Mouse (Mus musculus) cerebellum, postnatal 4 days (tissue): ENCODE data around the gene Tmem95.
"Not testable (repeated sequence)": the region's sequence is repeated elsewhere in the genome, so short reads cannot be mapped to it uniquely, and the experiment has no call there.

Source experiments
- DNase-seq, 2 experiments: peaks; one replicate each; pipeline ENCODE4 v3.0.0; 2022; ENCODE audit warnings: low spot score in 2 of 2, mixed read lengths in 1 of 2

Tmem95 gene

DNA sequence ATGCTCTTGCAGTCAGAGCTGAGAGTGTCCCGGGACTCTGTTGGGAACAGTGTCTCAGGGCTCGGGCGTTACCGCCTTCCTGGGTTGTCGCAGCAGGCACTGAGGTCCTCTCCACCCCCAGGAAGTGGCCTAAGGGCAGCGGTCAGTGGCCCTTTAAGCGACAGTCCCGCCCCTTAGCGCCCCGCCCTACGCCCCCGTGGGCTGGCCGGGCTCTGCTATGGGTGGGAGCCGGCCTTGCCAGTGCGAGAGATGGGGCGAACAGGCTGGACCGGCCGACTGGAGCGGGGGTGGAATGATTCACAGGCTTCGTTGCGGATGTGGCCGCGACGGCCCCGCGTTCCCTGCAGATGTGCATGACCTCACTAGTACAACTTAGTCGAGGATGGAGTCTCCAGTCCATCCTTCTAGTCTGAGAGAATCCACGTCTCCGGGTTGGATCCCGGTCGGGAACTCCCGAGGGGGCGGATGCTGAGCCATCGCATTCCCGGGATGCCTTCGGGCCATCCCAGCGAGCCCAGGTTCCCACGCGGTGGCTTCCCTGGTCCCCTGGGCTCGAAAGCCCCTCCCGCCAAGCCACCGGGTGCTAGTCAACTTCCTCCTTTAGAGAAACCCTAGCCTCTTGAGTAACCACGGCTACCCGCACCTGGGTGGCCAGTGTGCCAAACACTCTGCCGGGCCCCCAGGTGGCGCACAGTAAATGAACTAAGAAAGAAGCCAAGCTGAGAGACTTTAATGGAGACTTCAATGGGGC lies 3.2 kb upstream of the Tmem95 start, which contains the start of gene Kctd11:
Gene Kctd11, minus strand, starts transcription at position 554 of the 751 bp plus-strand sequence.
- peak; percentile 49 to 63 for DNase-seq

- peak in 1 of 2 experiments; percentile 62 for DNase-seq
Observed at GRCm38 (mm10) chr11:69880506-69880852, 2.7 kb upstream of the Tmem95 start.

DNA sequence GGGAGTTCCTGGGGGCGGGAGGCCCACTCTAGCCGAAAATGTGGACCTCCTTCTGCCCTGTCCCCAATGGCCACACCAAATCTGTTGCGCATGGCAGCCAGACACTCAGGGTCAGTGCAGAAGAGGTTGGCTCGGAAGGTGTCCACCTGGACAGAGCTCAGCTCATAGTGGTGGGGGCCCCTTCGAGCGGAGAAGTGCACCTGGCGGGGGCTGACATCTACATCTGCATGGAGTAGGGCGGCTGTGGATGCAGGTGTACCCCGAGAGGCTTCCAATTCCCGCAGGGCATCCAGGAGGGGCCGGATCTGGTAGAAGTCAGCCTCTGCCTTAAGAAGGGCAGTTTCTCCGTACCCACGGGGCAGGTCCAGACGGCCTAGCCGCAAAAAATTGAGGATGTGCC lies 1.9 kb upstream of the Tmem95 start:
- DNase-seq: no peak

- no peak for DNase-seq
Observed at GRCm38 (mm10) chr11:69878952-69879351, 1.1 kb upstream of the Tmem95 start.

- no peak for DNase-seq
Observed at GRCm38 (mm10) chr11:69878399-69878798, 581 bp upstream of the Tmem95 start.

DNA sequence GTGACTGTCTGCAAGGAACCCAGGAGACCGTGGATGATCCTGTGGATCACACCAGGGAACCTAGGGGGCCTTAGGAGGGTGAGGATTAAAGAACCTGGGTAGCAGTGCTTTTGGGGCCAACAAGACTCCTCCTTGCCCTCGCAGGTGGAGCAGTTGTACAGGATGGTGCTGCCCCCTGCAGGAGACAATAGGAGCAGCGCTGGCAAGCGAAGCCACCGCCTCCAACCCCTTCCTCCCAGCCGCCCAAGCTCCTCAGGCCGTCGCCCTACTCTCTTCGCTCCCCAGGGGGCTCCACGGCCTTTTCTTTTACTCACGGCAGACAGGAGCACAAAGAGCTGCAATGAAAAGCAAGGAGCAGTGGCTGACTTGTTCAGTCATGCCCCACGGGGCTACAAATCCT lies 951 bp downstream of the Tmem95 start:
- peak; percentile 71 to 87 for DNase-seq

GRCm38 (mm10) chr11:69876186-69876585 lies 1.6 kb downstream of the Tmem95 start:
- DNase-seq: no peak

DNA sequence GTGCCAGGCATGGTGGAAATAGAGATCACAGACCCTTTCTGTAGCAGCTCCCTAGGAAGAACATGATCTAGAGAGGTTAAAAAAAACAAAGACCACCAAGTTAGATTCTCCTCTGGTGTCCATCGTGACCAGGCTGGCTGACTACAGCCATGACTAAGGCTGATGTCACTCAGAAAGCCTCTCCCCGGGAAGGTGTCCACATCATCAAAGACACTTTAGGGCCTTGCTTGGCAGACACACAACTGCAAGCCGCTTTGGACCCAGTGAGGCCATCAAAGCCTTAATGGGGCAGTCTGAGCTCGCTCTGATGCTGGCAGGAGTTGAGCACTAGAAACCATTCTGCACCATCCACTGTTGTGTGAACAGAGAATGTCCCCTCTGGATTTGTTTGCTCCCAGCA lies 5.4 kb downstream of the Tmem95 start:
- no peak for DNase-seq

DNA sequence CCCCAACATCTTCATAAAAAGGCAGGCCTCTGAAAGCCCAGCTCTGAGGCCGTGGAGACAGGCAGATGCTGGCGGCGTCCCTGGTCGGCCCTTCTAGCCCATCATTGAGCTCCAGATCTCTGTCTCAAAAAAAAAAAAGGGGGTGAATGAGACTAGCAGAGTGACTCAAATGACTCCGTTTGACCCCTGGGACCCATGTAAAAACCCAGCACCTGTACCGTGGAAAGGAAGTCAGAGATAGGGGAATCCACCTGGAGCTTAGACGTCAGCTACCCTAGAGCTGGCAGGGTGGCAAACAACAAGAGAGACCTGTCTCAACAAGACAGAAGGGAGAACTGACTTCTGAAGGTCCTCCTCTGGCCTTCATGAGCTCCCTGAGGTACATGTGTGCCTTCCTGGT lies 6.0 kb downstream of the Tmem95 start:
- no peak for DNase-seq

GRCm38 (mm10) chr11:69870289-69871069 lies 7.3 kb downstream of the Tmem95 start:
- DNase-seq: no peak

DNA sequence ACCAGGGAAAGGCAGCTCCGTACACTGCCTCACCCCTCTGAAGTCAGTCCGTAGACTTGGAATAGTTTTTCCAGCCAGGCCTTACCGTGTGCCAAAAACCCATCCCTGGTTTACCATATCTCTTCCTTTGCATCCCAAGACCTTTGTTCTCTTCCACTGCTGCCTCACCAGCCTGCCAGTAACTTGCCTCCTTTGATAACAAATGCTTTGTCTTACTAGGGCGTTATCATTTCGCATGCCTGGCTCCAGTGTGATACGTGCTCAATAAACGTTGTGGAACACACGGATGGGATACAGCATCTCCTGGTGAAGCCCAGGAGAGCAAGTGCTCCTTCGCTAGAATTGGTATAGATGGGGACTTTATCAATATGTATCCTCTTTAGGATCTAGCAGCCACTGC lies 10.5 kb downstream of the Tmem95 start:
- no peak for DNase-seq

- DNase-seq: no peak
Observed at GRCm38 (mm10) chr11:69865561-69865960, 12.3 kb downstream of the Tmem95 start.

- DNase-seq: no peak
Observed at GRCm38 (mm10) chr11:69864138-69864860, 13.5 kb downstream of the Tmem95 start.

- DNase-seq: not testable (repeated sequence)
Observed at GRCm38 (mm10) chr11:69863729-69864128, 14.1 kb downstream of the Tmem95 start.

DNA sequence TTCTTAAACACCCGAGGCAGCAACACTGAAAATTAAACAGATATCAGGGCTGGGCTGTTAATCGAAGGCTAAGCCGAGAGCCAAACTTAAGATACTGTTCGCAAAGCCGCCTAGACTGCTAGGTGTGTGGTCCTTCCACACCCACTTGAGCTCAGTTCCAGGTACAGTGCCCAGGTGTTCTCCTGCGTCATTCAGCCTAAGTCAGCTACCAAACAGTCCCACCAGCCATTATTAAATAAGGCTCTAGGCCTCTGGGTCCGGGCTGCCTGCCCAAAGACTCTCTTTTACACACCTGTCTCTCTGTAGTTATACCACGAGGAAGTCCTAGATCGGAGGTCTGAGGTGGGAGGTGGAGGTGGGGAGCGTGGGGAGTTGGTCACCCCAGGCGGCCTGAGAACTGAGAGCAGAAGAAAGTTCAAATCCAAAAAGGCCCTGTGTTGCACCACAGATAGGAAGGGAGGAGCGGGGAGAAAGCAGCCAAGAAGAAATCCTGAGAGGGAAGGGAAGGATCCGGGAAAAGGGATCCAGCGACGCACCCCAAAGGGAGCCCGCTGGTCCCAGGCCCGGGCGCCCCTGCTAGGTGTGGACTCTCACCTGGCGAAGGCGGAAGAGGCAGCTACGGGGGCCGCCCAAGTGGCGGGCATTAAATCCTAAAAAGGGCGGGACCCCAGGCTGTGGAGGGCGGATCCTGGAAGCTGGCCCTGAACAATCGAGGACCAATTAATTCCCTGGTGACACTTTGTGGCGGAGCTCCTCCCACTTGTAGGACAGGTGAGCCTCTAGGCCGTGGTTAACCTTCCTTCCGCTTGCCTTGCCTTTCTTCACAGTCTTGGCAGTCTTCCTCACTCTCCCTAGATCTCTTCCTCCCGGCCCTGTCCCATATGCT lies 19.5 kb downstream of the Tmem95 start, which contains the start of gene Tnk1:
Gene Tnk1, minus strand, starts transcription at position 618 of the 886 bp plus-strand sequence.
- no peak for DNase-seq

DNA sequence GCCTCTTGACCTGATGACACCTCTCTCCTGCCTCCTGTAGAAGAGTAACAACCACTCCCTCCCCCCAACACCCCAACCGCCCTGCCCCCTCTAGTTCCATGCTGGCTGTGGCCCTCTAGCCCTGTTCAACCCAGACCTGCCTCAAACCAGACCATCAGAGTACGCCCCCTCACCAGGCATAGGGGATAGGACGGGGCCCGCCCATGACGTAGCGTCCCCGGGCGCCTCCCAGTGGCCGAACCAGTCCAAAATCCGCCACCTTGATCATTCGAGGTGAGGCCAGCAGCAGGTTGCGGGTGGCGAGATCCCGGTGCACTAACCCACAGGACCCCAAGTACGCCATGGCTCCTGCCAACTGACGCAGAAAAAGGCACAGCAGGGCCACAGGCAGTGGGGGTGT lies 22.5 kb downstream of the Tmem95 start:
- no peak for DNase-seq

DNA sequence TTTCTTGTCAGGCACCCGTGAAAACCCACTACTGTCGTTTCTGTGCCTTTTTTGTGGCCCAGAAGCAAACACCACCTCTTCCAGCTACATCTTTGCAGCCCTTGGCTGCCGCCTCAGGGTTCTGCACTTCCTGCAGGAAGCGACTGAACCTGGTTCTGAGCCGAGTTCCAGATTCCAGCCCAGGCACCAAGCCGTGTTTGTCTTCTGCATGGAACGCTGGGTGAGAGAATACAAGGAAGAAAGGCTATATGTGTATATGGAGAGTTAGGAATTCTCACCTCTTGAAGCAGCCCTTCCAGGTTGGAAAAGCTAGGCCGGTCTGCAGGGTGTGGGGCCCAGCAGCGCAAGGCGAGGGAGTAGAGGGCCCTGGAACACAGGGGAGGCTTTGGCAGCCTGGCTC lies 23.1 kb downstream of the Tmem95 start:
- DNase-seq: no peak

GRCm38 (mm10) chr11:69853994-69854393 lies 23.8 kb downstream of the Tmem95 start:
- no peak for DNase-seq

- DNase-seq: no peak
Observed at GRCm38 (mm10) chr11:69850754-69851153, 27.1 kb downstream of the Tmem95 start.

GRCm38 (mm10) chr11:69849884-69850283 lies 27.9 kb downstream of the Tmem95 start:
- DNase-seq: no peak

- DNase-seq: no peak
Observed at GRCm38 (mm10) chr11:69849128-69849527, 28.7 kb downstream of the Tmem95 start.
